Mouse (Mus musculus) layer of hippocampus, adult 2 months (tissue): Measurements from ENCODE around the gene Bex6. TPM values are rescaled to one million over a fixed set of nuclear protein-coding genes. Genes with fewer than 3 reads are reported as not detected.

Experiments used
- DNase-seq, 2 experiments: peaks; one replicate each; pipeline ENCODE4 v3.0.0; 2022; ENCODE audit warnings: low spot score in 2 of 2
- H3K27ac ChIP-seq: fragments of 200-600 bp; 2 replicates; pipeline ENCODE4 v1.8.1; 2022
- H3K4me3 ChIP-seq: fragments of 200-600 bp; 2 replicates; pipeline ENCODE4 v1.8.1; 2022; ENCODE audit warnings: mild to moderate bottlenecking
- CTCF ChIP-seq: fragments of 200-600 bp; conservative IDR thresholded peaks from 2 replicates; pipeline ENCODE4 v1.8.1; 2022; ENCODE audit warnings: antibody characterized with exemption, mild to moderate bottlenecking, moderate library complexity
- total RNA-seq, 2 experiments: library from RNA; stranded (reverse); gene quantifications; 2 replicates each; pipeline ENCODE4 v1.2.3; 2021

Gene Bex6
- total RNA-seq, 2 experiments from 2014 or later = not detected

DNA sequence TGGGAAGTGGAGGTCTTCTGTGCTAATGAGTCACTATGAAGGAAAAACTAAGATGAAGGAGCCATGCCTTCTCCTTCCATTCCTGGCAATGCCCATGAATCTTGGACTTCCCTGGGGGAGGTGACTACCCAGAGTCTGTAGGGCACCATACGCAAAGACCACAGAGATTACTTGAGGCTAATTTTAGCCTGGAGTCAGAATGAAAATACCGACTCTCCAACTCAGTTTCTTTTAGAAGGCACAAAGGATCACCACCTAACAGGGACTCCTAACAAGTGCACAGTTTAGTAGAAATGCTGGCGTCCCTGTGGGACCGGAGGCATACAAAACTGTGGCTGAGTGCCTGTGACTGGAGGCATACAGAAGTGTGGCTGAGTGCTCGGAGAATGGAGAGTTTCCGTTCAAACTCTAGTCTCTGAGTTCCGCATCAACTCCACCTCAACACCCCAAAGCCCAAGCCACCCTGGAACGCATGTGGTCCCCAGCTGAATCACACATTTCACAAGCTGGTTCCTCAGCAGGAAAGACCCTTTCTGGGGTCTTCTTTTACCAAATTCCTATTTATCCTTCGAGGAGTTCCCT, 18.8 kb upstream of the Bex6 start:
- no peak overlapping the region for H3K4me3 ChIP-seq
- no peak for TF ChIP-seq CTCF
- H3K27ac ChIP-seq = no peak overlapping the region
- no peak for DNase-seq

- Histone ChIP-seq H3K4me3 (no peak overlapping the region), H3K27ac (no peak overlapping the region)
- DNase-seq = no peak
- TF ChIP-seq CTCF = no peak
Measured at GRCm38 (mm10) chr16:32163392-32163791, 16.2 kb upstream of the Bex6 start.

- Histone ChIP-seq H3K4me3 (peak overlapping the region; percentile 59), H3K27ac (peak overlapping the region; percentile 93)
- no peak for TF ChIP-seq CTCF
- no peak for DNase-seq
Measured at GRCm38 (mm10) chr16:32163891-32164290, 15.7 kb upstream of the Bex6 start.

DNA sequence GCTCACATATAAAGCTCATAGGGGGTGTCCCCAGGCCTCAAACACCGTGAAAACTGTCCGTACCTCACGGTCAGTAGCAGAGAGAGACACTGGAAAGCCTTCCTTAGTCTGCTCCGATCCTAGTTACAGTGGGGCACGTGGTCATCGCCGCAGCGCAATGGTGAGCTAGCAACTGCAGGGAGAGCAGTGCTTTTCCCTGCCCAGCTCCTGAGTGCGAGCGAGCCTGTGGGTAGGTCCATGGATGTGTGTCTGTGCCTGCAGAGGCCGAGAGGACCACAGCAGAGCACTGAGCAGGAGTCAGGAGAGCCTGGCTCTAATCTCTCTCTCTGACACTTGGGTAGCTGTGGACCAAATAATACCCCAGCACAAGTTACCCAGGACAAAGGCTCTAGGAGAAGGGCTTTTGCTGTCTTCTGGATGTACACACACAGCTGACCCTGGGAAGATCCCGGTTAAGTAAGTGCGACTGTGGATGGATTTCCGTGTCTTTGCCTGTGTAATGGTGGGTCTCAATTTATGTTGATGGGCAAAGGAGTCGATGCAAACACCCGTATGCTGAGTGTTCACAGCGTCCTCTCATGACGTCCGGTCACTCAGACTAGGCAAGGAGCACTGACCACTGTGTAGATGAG, 15.1 kb upstream of the Bex6 start:
- no peak for TF ChIP-seq CTCF
- no peak for DNase-seq
- peak overlapping the region; percentile 93 for H3K27ac ChIP-seq
- peak overlapping the region; percentile 59 for H3K4me3 ChIP-seq

GRCm38 (mm10) chr16:32165281-32165821, 14.3 kb upstream of the Bex6 start, which contains the start of gene Nrros:
Nrros (minus strand) TSS chr16:32165594.
- DNase-seq = peak; percentile 36 to 47
- H3K27ac ChIP-seq = peak within 1 kb of the TSS; percentile 93
- no peak for TF ChIP-seq CTCF
- peak within 1 kb of the TSS; percentile 59 for H3K4me3 ChIP-seq

- no peak for DNase-seq
- Histone ChIP-seq H3K27ac (peak overlapping the region; percentile 28; the same call in 1 of the 2 replicates), H3K4me3 (no peak overlapping the region)
- no peak for TF ChIP-seq CTCF
Measured at GRCm38 (mm10) chr16:32167819-32168545, 11.6 kb upstream of the Bex6 start.

GRCm38 (mm10) chr16:32171031-32171731, 8.4 kb upstream of the Bex6 start:
- DNase-seq = no peak
- Histone ChIP-seq H3K27ac (no peak overlapping the region), H3K4me3 (no peak overlapping the region)
- TF ChIP-seq CTCF = no peak

- no peak for DNase-seq
- no peak for TF ChIP-seq CTCF
- Histone ChIP-seq H3K27ac (no peak overlapping the region), H3K4me3 (no peak overlapping the region)
Measured at GRCm38 (mm10) chr16:32173401-32173800, 6.2 kb upstream of the Bex6 start.

- no peak for TF ChIP-seq CTCF
- no peak overlapping the region for H3K4me3 ChIP-seq
Measured at GRCm38 (mm10) chr16:32174340-32175005, 5.2 kb upstream of the Bex6 start.

DNA sequence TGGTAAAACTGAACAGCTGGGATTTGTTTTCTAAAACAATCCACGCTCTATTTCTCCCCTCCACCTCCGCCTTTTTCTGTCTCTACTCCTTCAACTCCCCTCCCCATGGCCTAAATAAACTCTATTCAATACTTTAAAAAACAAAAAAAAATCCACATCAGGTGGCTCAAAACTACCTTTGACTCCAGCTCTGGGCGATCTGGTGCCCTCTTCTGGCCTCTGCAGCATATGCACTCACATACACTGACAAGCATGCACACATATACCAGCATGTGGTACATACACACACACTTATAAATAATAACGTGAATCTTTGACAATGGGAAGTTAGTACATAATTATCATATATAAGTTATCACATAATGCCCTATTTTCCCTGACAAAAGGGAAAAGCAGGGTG, 4.6 kb upstream of the Bex6 start:
- TF ChIP-seq CTCF = peak; percentile 55
- Histone ChIP-seq H3K27ac (no peak overlapping the region), H3K4me3 (no peak overlapping the region)
- DNase-seq = no peak

More at GRCm38 (mm10) chr16:32174340-32175005, 5.2 kb upstream of the Bex6 start:
- no peak for DNase-seq
- no peak overlapping the region for H3K27ac ChIP-seq

DNA sequence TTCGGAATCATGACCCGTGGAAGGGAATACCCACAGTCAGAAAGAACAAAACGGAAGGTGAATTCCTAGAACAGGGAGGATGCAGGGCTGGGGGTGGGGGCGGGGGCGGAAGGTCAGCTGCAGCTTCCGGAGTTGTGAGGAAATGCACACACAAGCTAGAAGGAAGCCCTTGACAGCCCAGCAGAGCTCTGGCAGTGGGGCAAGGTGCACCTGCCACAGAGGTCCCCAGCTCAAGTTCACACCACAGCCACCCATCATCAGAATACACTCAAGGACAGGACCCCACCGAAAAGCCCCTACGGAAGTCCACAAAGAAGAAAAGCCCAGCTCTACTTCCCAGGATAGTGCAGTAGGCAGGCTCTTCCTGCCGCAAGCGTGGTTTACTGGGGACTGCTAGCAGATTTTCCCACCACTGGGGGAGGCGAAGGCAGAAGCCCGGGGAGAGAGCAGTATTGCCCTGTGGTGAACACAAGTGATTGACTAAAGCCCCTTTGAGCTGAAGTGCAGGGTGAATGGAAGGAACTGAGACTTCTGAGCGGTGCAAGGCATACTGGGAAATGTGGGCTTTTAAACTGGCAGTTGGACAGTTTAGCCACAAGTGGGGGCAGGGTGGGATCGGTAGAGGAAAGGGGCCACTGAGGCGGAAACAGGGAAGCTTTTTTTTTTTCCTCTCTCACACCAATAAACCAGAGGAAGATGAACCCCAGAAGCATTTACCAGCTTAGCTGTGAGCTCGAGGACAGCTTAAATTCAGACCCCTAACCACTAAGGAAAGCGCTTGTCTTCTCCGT, 2.5 kb upstream of the Bex6 start:
- H3K4me3 ChIP-seq = no peak overlapping the region; the same call in 1 of the 2 replicates
- H3K27ac ChIP-seq = peak overlapping the region; percentile 69; the same call in 1 of the 2 replicates

More for the DNA sequence above, 2.5 kb upstream of the Bex6 start:
- TF ChIP-seq CTCF = no peak
- DNase-seq = no peak
